Mouse (Mus musculus) gastrocnemius, postnatal 10 days (tissue): Measurements from ENCODE around the gene Msantd2. TPM values are rescaled to one million over a fixed set of nuclear protein-coding genes. Genes with fewer than 3 reads are reported as not detected.

Experiments used
- DNase-seq: peaks from one replicate; pipeline ENCODE4 v3.0.0; 2021; ENCODE audit warnings: mixed read lengths
- total RNA-seq, 2 experiments: library from RNA; stranded (reverse); gene quantifications; 2 replicates each; pipeline ENCODE4 v1.2.3; 2021

Msantd2 gene
- total RNA-seq, 2 experiments from 2014 or later, result 8.9 to 12.3 TPM

DNA sequence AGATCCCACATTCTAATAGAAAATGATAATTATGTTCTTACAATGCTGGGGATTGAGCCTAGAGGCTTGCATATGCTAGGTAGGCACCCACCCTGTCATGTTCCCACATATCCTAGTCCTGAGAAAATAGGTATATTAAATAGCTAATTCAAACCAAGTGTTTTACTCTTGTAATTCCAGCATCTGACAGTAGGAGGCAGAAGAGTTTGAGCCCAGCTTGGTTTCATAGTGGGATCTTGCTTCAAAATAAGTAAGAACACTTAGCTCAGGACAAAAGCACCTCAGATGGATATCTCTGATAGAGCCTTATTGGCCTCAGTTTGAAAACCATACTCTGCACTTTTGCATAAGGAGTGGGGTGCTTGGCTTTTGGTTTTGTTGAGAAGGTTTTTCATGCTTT lies 15.2 kb downstream of the Msantd2 start:
- DNase-seq, result no peak

DNA sequence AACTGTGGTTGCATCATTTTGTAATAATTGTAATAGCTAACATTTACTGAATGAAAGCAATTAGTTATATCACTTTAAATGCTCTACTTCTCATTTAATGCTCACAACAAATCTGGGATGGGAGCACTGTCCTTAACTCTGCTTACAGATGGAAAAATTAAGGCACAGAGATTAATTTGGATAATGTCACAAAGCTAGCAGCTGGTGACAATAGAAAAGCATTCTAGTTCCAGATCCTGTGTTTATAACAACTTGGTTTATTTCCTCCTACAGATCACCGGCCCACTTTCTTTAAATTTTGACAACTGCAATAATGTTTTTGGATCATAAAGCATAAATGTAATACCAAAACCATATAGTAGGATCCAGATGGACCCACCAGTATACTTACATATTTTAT lies 16.9 kb downstream of the Msantd2 start:
- DNase-seq, result no peak

DNA sequence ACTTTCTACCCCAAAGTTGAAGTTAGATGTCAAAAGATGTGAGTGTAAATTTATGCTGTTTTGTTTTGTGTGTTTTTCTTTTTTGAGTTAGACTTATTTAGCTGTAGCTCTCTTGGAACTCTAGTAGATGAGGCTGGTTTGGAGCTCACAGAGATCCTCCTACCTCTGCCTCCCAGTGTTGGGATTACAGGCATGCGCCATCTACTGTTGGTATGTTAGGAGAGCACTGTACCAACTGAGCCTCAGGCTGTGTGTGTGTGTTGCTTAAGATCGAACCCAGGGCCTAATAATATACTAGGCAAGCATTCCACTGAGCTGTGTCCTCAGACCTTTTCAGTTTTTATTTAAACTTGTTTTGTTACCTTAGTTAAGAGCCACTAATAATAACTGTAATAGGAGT lies 23.0 kb downstream of the Msantd2 start:
- no peak for DNase-seq

DNA sequence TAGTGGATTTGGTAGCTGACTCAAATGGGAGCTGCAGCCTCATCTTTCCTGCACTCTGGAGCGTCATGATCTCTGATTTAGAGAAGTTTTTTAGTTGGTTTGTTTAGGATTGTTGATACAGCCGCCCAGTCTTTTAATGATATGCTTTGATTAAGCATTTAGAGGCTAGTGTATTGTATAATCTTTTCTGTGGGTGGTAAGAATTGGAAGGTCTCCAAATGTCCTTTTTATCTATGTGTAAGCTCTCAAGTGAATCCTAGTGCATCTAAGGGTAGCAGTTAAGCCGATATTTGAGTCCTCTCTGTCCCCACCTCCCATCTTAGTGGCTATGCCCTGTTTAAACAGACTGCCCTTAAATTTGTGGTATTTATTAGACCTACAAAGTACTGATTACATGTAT lies 25.3 kb downstream of the Msantd2 start:
- no peak for DNase-seq

DNA sequence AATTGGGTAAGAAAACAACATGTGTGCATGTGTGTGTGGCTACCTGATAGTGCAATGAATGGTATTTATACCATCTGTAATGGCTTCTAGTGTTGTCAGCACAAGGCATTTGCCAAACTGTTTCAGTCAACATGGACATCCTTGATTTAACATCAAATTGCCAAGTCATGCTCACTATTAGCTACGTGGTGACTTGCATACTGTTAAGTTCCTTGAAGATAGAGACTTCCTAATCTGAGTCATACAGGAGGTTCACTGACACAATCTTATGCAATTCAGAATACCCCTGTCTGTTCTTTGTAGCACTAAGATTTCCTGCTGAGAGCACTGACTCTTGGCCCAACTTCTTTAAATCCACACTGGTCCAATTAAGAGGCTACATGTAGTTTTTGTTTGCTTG lies 28.3 kb downstream of the Msantd2 start:
- DNase-seq, result no peak

DNA sequence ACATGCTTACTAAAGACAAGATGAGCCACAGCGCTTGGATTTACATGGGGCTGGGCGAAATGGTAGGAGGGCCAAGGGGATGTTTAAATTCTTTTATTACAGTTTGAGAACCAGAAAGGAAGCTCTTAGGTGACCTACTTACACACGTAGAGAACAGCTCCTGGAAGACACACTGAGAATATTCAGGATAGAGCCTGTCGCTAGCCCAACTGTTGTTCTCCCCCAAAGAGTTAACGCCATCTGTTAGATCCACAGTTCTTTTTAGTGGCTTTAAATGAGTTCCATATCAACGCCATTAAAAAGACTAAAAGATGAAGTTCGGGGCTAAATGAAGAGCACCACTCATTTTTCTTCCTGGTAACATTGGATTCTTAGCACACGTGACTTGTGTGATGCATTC lies 29.9 kb downstream of the Msantd2 start:
- no peak for DNase-seq

DNA sequence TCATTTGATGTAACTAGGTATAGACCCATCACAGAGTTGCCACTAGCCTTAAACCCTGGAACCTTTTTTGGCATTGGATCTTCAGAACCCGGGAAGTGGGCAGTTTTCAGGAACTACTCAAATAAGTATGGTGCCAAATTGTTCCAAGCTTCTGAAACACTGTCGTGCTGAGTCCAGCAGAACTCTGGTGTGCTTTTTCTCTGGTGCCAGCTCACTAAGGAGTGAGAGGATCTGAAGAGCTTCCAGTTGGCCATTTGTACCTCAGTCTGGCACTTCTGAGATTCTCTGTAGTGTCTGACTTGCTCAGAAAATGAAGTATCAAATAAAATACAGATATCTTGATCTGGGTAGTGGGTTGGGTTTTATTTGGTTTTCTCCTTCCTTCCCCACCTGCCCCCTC lies 30.9 kb downstream of the Msantd2 start:
- no peak for DNase-seq

DNA sequence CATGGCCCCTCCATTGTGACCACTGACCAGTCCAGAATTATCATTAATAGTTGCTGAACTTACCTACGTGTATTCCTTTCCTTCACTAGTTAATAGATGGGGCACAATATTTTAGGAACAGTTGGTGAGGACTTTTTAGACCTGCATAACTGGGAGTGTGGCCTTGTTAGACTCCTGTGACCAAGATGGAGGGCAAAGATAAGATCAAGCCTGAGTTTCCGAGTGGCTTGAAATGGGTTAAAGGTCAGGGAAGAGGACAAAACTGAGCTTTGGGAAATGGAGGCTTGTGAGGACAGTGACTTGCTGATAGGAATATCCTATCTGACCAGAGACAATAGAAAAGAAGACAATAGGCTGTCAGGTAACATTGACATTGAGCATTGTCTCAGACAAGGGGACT lies 36.3 kb downstream of the Msantd2 start:
- DNase-seq, result no peak

DNA sequence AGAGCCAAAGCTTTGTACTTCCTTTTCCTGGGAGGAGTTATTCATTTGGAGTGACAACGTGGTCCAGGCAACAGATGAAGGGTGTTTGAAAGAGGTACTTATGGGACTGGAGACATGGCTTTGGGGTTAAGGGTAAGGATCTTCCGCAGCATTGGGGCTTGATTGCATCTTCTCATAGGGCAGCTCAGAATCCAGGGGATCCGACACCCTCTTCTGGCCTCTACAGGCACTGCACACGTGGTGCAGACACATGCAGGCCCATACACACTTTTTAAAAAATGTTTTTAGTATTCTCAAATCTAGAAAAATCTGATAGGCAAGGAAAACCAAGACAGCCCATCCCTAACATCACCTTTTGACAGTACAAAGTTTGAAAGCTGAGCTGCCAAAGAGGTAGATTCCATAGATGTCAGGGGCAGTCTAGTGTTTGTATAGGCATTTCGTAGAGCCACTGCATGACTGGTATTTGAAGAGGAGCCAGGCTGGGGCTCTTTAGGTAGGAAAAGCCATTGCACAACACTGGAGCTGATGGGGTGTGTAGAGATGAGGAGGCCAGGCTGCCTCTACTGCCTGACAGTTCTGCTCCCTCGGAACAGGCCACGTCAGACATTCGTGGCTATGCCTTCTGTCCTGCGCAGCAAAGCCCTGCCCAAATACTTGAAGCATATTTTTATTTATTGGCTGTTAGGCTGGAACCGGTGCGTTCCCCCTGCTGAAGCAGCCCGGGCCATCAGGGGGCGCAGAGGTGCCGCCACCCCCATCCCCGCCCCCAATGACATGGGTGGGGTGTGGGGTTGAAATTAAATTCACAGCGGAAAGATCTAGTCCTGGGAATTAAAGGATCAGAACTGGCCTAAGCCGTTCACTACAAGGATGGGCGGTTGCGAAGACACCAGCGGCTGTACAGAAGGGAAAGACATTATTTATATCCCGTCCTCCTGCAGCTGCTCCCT lies 37.6 kb downstream of the Msantd2 start:
- no peak for DNase-seq

DNA sequence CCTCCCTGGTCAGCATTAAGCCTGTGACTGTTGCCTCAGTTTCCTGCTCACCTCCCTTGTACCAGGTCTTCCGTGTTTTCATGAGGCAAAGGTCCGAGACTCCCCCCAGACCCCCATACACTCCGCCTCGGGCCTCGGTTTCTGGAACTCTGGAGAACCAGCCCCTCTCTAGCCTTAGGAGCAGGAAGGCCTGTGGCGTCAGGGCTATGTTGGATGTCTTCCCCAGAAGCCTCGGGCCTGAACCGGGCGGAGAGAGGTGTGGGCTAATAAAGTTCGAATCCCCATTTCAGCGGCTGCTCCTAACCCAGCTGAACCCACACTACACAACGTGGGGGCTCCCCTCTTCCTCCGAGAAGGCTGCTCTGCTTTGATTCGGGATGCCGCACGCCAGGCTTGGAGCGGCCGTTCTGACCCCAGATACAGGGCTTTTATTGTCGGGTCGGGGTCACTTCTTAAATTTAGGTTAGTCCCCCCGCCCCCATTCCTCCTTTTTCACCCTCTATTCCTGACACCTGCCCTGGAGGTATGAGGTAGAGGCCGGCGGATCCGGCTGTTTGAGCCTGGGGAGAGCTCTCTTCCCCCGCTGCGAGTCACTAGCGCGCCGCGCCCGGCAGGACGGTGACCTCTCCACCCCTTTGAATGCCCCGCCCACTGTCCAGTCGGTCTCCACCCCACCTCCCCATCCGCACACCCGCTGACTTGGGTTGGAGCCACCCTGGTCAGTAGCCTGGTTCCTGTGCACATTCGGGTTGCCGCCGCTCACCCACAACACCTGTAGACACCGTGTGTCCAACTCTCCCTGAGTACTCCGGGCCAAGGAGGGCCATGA lies 38.5 kb downstream of the Msantd2 start, which contains the start of gene Esam:
TSS of gene Esam (plus strand) at position 683 of the 829 bp plus-strand sequence.
- peak; percentile 60 for DNase-seq

DNA sequence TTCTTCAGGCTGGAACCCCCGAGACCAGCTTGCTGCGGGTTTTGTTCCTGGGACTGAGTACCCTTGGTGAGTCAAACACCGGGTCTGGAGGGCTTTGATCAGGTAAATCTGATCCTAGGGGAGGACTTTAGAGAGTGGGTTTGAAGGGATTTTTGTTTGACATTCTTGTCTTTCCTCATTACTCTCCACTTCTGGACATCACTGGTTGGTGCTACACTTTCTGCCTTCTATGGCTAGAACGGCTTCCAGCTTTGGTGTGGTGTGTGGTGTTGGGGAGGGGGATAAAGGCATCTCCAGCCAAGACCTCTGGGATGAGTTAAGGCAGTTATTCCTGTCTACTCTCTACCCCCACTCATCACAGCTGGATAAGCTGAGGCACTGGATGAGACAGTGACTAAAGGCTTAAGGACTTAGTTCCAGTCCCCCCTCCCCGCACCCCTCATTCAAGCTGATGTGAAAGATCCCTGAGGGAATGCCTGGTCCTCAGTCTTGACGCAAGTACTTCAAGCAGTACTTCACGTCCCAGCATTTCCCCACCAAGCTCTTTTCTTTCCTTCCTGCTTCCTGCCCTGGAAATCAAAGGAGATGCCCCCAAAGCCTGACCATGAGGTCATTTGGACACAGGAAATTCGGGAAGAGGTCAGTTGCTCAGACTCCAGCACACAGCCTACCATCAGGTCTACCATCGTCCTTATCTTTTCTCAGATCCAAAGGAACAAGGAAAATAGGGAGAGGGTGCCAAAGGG lies 39.3 kb downstream of the Msantd2 start:
- DNase-seq, result no peak

DNA sequence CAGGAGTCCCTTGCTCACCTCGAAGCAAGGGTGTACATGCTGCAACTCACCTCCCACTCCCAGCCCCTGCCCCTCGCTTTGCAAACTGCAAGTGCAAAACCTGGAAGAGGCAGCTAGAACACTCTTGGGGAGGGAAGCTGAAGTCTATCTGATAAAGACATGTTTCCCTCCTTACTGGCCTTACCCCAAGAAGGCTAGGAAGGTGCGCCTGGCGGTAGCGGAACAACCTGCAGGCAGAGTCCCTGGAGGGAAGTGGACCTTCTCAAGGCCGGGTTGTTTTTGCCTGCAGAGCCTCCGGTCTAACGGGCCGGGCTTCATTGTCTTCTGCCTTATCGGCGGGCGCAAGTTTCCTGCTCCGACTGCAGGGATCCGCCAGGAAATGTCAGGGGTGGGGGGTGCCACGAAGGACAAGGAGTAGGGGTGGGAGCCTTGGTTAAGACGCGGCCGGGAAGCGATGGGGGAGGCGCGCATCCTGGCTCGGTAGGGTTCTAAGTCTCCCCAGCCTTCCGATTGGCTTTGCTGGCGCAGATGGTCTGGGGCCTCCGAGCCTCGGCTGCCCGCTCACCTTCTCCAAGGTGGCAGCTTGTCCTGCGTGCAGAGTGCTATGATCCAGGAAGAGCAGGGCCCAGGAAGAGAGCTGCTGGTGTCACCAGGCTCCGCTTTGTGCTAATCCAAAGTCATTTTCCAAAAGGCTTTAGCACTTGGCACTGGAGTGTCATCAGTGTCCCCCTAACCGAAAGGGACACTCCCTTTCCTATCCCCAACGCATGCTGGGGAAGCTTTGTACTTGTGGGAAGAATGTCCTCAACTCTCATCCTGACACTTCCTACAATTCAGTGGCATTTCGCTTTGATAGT lies 41.1 kb downstream of the Msantd2 start:
- peak; percentile 42 for DNase-seq

DNA sequence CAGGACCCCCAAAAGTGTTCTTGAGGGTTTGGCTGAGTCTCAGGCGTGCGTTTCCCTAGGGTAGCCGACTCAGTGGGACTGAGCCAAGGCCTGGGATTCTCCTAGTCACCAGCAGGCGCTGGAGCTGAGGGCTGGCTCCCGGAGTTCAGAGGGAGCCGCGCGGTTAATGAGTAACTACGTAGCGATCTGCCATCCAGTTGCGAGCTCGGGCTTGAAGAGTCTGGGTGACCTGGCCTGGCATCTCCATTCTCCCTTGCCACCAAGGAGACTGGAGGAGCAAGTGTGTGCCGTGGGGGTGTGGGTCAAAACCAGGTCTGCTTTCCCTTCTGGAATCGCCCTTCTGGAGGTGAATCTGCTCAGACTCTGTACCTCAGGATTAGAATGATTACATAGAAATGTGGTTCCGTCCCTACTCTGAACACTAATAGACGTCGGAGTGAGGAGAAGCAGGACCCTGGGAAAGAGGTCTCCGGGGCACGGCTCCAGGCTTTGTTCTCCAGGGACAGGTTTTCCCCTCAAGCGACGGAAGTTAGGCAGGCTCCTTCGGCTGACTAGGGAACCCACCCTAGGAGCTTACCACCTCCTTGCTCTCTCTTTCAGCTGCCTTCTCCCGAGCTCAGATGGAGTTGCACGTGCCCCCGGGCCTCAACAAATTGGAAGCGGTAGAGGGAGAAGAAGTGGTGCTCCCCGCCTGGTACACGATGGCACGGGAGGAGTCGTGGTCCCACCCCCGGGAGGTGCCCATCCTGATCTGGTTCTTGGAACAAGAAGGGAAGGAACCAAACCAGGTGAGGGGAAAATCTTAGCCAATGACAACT lies 42.0 kb downstream of the Msantd2 start:
- DNase-seq, result peak; percentile 48

DNA sequence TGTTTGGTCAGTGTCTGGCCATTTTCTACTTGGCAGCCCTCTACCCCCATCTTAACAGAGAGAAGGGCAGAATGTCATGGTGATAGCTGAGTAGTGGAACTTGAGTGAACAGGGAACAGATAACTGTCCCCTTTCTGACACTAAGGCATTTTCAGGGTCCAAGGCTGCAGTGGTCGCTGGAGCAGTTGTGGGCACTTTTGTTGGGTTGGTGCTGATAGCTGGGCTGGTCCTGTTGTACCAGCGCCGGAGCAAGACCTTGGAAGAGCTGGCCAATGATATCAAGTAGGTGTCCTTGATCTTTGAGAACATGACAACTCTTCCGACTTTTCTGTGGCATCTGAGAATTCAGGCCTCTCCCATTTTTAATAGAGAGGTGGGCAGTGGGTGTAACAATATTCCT lies 47.7 kb downstream of the Msantd2 start:
- no peak for DNase-seq

DNA sequence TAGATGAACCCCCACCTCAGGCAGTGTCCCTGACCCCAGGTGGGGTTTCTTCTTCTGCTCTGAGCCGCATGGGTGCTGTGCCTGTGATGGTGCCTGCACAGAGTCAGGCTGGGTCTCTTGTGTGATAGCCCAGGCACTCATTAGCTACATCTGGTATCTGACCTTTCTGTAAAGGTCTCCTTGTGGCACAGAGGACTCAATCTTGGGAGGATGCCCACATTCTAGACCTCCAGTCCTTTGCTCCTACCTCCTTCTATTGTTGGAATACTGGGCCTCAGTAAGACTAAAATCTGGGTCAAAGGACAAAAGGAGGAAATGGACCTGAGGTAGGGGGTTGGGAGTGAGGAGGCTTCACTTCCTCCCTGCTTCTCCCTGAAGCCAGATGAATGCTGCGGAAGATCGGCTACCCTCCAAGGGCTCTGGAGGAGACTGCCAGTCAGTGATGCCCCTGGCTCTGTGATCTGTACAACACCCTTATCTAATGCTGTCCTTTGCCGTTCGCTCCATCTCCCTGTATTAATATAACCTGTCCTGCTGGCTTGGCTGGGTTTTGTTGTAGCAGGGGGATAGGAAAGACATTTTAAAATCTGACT lies 48.6 kb downstream of the Msantd2 start:
- no peak for DNase-seq

DNA sequence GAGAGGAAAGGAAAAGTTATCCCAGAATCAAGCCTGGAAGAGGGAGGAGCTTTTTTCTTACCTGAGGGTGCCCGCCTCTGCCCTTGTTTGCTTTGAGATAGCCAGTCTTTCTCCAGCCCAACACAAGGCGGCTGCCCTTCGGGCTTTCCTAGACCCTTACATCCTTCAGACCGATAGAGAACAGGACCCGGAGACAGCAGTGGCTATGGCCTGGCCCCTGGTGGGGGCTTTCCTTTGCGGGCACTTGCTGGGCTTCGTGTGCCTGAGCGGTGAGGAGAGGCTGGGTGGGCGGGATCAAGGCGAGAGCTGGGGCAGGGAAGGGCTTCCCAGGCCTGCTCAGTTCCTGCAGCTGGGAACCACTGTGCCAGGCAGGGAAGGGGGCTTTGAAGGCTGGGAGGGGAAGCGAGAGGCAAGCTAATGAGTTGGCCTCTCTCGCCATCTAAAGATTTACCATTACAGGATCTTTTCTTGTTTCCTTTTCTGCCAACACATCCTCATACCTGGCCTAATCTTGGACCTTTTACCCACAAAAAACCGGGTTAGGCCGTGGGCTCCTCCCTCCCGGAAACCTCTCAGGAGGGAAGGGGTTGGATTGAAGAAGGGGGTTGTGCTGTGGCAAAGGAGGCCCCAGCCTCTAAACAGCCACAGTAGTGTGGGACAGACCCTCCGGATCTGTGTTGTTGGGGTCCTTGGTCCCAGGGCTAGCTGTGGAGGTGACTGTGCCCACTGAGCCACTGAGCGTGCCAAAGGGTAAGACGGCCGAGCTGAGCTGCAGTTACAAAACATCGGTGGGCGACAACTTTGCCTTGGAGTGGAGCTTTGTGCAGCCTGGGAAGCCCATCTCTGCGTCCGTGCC lies 50.3 kb downstream of the Msantd2 start, which contains the start of gene Vsig2:
TSS of gene Vsig2 (plus strand) at position 86 of the 856 bp plus-strand sequence.
- DNase-seq, result no peak

DNA sequence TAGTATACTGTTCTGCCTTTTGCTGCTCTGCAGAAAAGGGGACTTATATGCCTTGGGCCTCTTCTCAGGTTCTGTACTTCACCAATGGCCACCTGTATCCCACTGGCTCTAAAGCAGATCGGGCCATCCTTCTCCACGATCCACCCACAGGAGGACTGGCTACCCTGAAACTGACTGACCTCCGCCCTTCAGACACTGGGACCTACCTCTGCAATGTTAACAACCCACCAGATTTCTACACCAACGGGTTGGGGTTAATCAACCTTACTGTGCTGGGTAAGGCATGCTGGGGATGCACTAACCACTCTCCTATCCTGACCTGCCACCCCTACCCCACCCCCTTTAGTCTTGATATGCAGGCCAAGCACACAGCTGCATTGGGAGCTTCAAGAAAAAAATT lies 51.1 kb downstream of the Msantd2 start:
- DNase-seq, result no peak

DNA sequence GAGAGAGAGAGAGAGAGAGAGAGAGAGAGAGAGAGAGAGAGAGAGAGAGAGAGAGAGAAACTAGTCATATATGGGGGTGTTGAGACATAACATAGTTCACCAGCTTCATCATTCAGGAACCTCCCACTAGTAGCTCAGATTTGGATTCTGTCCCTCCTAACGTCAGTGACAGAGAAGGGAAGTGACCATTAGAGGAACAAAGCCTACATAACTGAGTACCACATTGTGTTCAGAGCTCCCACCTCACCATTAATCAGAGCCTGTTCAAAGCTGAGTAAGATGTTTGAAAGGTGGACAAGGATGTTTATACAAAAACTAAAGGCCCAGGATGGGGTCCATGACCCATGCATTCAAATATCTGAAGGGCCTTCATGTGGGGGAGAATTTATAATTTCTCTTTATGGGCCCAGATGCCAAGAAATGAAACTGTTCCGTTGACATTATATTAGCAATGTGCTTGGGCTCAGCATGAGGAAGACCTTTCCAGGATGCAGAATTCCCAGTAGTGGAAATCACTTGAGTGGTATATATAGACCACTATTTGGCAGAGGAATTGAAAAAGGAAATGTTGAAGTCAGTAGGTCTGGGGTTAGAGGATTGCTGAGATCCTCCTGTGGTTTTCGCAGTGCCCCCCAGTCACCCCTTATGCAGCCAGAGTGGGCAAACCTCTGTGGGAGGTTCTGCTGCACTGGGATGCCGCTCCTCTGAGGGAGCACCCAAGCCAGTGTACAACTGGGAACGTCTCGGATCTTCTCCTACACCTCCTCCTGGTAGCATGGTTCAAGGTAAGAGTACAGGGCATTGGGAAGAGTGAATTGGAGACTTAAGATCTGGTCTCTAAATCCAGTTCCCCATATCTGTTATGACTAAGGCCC lies 51.8 kb downstream of the Msantd2 start:
- DNase-seq, result no peak
